Mouse (Mus musculus) neural tube, embryonic 15.5 days (tissue): ENCODE measurements around the gene Rce1. TPM values are rescaled to one million over a fixed set of nuclear protein-coding genes. Genes with fewer than 3 reads are reported as not detected.
"Not testable (repeated sequence)": the region's sequence is repeated elsewhere in the genome, so short reads cannot be mapped to it uniquely, and the experiment has no call there.

Source experiments
- ATAC-seq: fragments of 200-750 bp; cut with Nextera tagmentation; 2 replicates; pipeline ENCODE4 v1.8.0; 2017; ENCODE audit warnings: mild to moderate bottlenecking, moderate TSS enrichment, moderate library complexity; ENCODE audit not compliant: low FRiP score
- H3K27ac ChIP-seq: fragments of 300-500 bp; sonication (generic); replicated peaks from 2 replicates; pipeline ENCODE4 v1.5.1; 2015; ENCODE audit warnings: mild to moderate bottlenecking, inconsistent platforms
- H3K27me3 ChIP-seq: fragments of 300-500 bp; sonication (generic); replicated peaks from 2 replicates; pipeline ENCODE4 v1.6.1; 2015; ENCODE audit warnings: inconsistent platforms
- H3K36me3 ChIP-seq: fragments of 300-500 bp; sonication (generic); 2 replicates; pipeline ENCODE4 v1.6.1; 2015; ENCODE audit warnings: inconsistent platforms
- H3K4me1 ChIP-seq: fragments of 300-500 bp; sonication (generic); 2 replicates; pipeline ENCODE4 v1.6.1; 2015; ENCODE audit warnings: inconsistent platforms
- H3K4me2 ChIP-seq: fragments of 300-500 bp; sonication (generic); 2 replicates; pipeline ENCODE4 v1.6.1; 2015; ENCODE audit warnings: inconsistent platforms, mild to moderate bottlenecking, moderate library complexity
- H3K4me3 ChIP-seq: fragments of 300-500 bp; sonication (generic); replicated peaks from 2 replicates; pipeline ENCODE4 v1.5.1; 2015; ENCODE audit warnings: mild to moderate bottlenecking, inconsistent platforms
- H3K9ac ChIP-seq: fragments of 300-500 bp; sonication (generic); replicated peaks from 2 replicates; pipeline ENCODE4 v1.6.1; 2015; ENCODE audit warnings: mild to moderate bottlenecking, inconsistent platforms
- H3K9me3 ChIP-seq: fragments of 300-500 bp; sonication (generic); replicated peaks from 2 replicates; pipeline ENCODE4 v1.6.1; 2016; ENCODE audit warnings: inconsistent platforms
- WGBS: fragments of 180-500 bp; shearing (Covaris S2); methylation state at CpG from one replicate; pipeline ENCODE4 v1.1.7; 2015; ENCODE audit warnings: mixed read lengths; 5-methylcytosine and 5-hydroxymethylcytosine counted together
- microRNA-seq: library from miRNA; unstranded; fragments of <30 nt; microRNA quantifications from one replicate; pipeline ENCODE4, GENCODE M21; 2017
- polyA plus RNA-seq: library from polyadenylated mRNA; unstranded; fragments of >200 nt; fragmentation: Nextera tagmentation; extraction: Ambion mirVana; gene quantifications from 2 replicates; pipeline ENCODE4 v1.2.1, GENCODE M21; 2015

The Rce1 gene
- polyA plus RNA-seq, 1 experiment from 2014 or later = 49.8 TPM

DNA sequence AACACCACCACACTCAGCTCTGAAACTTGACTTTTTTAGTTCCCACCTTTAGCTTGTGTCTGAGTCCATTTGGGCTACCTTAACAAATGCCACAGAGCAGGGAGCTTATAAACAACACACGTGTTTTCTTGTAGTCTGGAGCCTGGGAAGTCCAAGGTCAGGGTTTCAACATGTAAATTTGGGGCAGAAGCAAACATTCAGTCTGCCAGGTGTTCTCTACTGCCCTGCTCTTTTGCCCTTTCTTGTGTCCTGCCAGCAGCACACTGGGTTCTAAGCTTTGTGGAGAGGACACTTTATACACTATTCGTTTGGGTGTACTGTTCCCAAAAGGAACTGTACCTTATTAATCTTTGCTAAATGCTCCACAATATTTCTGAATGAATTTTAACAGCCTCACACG is 37.0 kb downstream of the Rce1 start:
- WGBS = 68% methylated on average over 3 of the region's 3 CpGs

DNA sequence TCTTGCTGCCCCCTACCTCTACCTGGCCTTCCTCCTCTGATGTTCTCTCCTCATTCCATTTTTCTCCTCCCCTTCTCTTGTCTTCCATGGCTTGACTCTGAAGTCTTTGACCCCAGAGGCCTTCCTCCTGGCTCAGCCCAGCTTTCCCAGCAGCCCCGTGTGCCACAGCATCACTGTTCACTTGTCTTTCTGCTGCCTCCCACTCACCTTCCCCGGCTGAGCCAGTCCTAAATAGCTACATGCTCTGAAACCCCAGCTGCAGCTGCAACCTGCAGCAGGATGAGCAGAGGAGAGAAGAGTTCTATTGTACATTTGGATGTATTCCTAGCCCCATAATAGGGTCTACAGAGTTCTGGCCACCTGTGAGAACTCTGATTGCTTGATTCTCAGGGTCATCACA is 38.0 kb downstream of the Rce1 start:
- H3K9ac ChIP-seq = no peak overlapping the region
- H3K27me3 ChIP-seq = no peaks in the 10 kb centered on the region
- H3K27ac ChIP-seq = no peak overlapping the region
- no peak for ATAC-seq
- H3K4me3 ChIP-seq = no peak overlapping the region
- H3K4me2 ChIP-seq = no peak overlapping the region
- no peaks in the 10 kb centered on the region for H3K9me3 ChIP-seq
- no peaks in the 10 kb centered on the region for H3K36me3 ChIP-seq
- H3K4me1 ChIP-seq = peaks cover 5% of the 10 kb centered on the region; the same call in 1 of the 2 replicates
- WGBS = 51% methylated on average over 2 of the region's 2 CpGs

More for the DNA sequence above, 37.0 kb downstream of the Rce1 start:
- H3K4me2 ChIP-seq = no peak overlapping the region
- H3K9me3 ChIP-seq = no peaks in the 10 kb centered on the region
- ATAC-seq = no peak
- no peak overlapping the region for H3K27ac ChIP-seq
- H3K36me3 ChIP-seq = no peaks in the 10 kb centered on the region
- H3K4me3 ChIP-seq = no peak overlapping the region
- H3K9ac ChIP-seq = no peak overlapping the region
- peaks cover 5% of the 10 kb centered on the region; the same call in 1 of the 2 replicates for H3K4me1 ChIP-seq
- no peaks in the 10 kb centered on the region for H3K27me3 ChIP-seq

DNA sequence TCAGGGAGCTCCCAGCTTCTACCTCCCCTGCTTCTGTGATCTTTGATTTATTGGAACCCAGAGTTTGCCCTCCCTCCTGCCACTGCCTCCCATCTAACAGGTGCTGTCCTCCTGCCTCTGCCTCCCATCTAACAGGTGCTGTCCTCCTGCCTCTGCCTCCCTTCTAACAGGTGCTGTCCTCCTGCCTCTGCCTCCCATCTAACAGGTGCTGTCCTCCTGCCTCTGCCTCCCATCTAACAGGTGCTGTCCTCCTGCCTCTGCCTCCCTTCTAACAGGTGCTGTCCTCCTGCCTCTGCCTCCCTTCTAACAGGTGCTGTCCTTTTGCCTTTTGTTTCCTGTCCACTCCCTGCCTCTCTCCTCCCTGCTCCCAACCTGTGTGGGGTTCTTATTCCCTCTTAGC is 38.7 kb downstream of the Rce1 start:
- H3K4me3 ChIP-seq, H3K27ac ChIP-seq, H3K36me3 ChIP-seq, H3K9me3 ChIP-seq, H3K4me2 ChIP-seq, H3K4me1 ChIP-seq, H3K9ac ChIP-seq, H3K27me3 ChIP-seq, ATAC-seq: not testable (repeated sequence)

DNA sequence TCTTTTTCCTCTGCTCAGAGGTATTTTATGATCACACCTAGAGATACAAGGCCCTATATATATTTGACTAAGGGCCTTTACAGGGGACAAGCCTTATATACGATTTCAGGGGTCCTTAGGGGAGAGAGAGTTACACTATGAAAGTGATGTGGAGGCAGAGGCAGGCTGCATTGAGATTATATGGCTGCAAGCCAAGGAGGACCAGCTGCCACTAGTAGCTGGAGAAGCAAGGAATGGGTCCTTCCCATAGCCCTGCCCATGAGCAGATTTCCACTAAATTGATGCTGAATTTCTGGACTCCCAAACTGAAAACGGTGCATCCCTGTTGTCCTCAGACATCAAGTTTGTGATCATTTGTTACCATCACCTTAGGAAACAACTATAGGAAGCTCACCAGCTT is 41.6 kb downstream of the Rce1 start:
- no peak overlapping the region for H3K4me2 ChIP-seq

DNA sequence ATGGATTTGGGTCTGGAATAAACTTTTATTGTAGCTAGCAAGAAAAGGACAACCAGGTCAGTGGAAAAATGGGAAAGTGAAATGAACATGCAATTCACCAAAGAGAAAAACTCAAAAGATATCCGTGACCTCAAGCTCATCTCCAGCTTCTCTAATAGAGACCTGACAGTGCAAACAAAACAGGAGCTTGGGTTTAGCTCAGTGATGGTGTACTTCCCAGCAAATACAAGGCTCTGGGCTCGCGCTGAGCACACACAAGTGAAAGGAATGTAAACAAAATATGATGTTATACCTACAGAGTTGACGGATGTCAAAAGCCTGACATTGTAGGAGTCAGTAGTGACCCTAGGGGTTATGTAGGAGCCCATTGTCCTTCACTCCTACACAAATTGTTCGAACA is 46.1 kb downstream of the Rce1 start:
- Histone ChIP-seq H3K4me2 (no peak overlapping the region), H3K9ac (no peak overlapping the region), H3K4me1 (peaks cover 5% of the 10 kb centered on the region; the same call in 1 of the 2 replicates), H3K27me3 (no peaks in the 10 kb centered on the region), H3K4me3 (no peak overlapping the region), H3K9me3 (no peaks in the 10 kb centered on the region), H3K27ac (no peak overlapping the region), H3K36me3 (no peaks in the 10 kb centered on the region)
- no peak for ATAC-seq
- 88% methylated on average over 5 of the region's 5 CpGs for WGBS

More for the DNA sequence above, 41.6 kb downstream of the Rce1 start:
- no peak for ATAC-seq
- H3K9ac ChIP-seq = no peak overlapping the region
- no peak overlapping the region for H3K4me3 ChIP-seq
- no peaks in the 10 kb centered on the region for H3K9me3 ChIP-seq
- WGBS = 58% methylated on average over 2 of the region's 2 CpGs
- H3K36me3 ChIP-seq = no peaks in the 10 kb centered on the region
- H3K27ac ChIP-seq = no peak overlapping the region
- peaks cover 5% of the 10 kb centered on the region; the same call in 1 of the 2 replicates for H3K4me1 ChIP-seq
- no peaks in the 10 kb centered on the region for H3K27me3 ChIP-seq

DNA sequence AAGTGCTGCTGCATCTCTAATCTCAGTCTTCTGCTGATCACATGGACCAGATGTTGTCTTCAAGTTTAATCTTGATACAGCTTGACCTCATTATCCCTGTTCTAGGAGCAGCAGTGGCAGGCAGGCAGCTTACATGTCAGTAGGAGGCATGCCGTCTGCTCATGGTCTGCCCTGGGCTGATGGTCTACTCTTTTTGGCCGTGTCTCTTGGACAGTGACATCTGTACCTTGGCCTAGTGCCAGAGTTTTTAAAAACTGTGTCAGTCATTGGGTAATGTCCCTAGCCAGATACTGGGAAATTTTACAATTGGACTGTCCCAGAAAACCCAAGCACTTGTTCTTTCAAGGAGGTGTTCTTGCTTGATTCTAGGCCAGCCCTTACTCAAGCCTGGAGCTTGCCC is 46.6 kb downstream of the Rce1 start:
- H3K4me3 ChIP-seq = no peak overlapping the region
- no peaks in the 10 kb centered on the region for H3K9me3 ChIP-seq
- H3K27ac ChIP-seq = no peak overlapping the region
- ATAC-seq = no peak
- 75% methylated on average over 2 of the region's 2 CpGs for WGBS
- H3K4me1 ChIP-seq = 0 out of 2 replicates have a peak, but pooled peaks cover 1% of the 10 kb centered on the region
- H3K36me3 ChIP-seq = no peaks in the 10 kb centered on the region
- H3K9ac ChIP-seq = no peak overlapping the region
- H3K27me3 ChIP-seq = no peaks in the 10 kb centered on the region
- no peak overlapping the region for H3K4me2 ChIP-seq

DNA sequence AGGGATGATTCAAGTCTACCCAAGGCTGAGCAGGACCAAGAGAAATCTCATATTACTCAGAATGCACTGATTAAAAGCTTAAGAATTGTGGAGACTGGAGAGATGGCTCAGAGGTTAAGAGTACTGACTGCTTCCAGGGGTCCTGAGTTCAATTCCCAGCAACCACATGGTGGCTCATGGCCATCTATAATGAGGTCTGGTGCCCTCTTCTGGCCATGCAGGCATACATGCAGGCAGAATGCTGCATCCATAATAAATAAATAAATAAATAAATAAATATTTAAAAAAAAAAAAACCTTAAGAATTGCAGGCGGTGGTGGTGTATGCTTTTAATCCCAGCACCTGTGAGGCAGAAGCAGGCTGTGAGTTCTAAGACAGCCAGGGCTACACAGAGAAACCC is 52.2 kb downstream of the Rce1 start:
- Histone ChIP-seq H3K4me1 (0 out of 2 replicates have a peak, but pooled peaks cover 2% of the 10 kb centered on the region), H3K4me3 (no peak overlapping the region), H3K4me2 (no peak overlapping the region), H3K27ac (no peak overlapping the region), H3K27me3 (no peaks in the 10 kb centered on the region), H3K9ac (no peak overlapping the region), H3K36me3 (no peaks in the 10 kb centered on the region), H3K9me3 (no peaks in the 10 kb centered on the region)
- WGBS = 93% methylated on average over 1 of the region's 1 CpGs
- ATAC-seq = no peak

Small RNA genes within 50 kb of the gene (microRNA-seq; reads per million reads assigned to microRNA genes)
- 1.6 reads per million for gene Mir6986

Other genes starting within 250 kb of the Rce1 start
- 28.4 and 38.5 TPM in 2 replicates for gene Kdm2a, start 227.4 kb downstream of the Rce1 start, polyA plus RNA-seq
- 4.5 and 8.7 TPM in 2 replicates for gene Rhod, start 186.2 kb downstream of the Rce1 start, polyA plus RNA-seq
- gene Syt12, start 148.2 kb downstream of the Rce1 start, polyA plus RNA-seq = 8.8 TPM in 2 replicates
- gene 2010003K11Rik, start 127.1 kb downstream of the Rce1 start, polyA plus RNA-seq = 0.17 TPM in 1 of 2 replicates, not detected in the other
- gene Pcx, start 115.2 kb downstream of the Rce1 start, polyA plus RNA-seq = 29.5 and 31.5 TPM in 2 replicates
- 10.5 and 12.5 TPM in 2 replicates for gene Lrfn4, start 10.0 kb downstream of the Rce1 start, polyA plus RNA-seq
- 7.2 and 7.7 TPM in 2 replicates for gene Gm960, start 73.0 kb upstream of the Rce1 start, polyA plus RNA-seq
- 19.0 and 25.6 TPM in 2 replicates for gene Sptbn2, start 85.5 kb upstream of the Rce1 start, polyA plus RNA-seq
- gene Rbm4b, start 130.9 kb upstream of the Rce1 start, polyA plus RNA-seq = 119 and 132 TPM in 2 replicates
- 67.2 and 76.2 TPM in 2 replicates for gene Rbm4, start 168.3 kb upstream of the Rce1 start, polyA plus RNA-seq
- gene Gm21992, start 186.0 kb upstream of the Rce1 start, polyA plus RNA-seq = 14.8 and 20.1 TPM in 2 replicates
- 55.0 and 65.1 TPM in 2 replicates for gene Rbm14, start 186.0 kb upstream of the Rce1 start, polyA plus RNA-seq
- 42.4 and 47.9 TPM in 2 replicates for gene Ccs, start 213.7 kb upstream of the Rce1 start, polyA plus RNA-seq
- gene Ccdc87, start 213.7 kb upstream of the Rce1 start, polyA plus RNA-seq = 0.37 and 0.52 TPM in 2 replicates
- 74.5 and 86.5 TPM in 2 replicates for gene Ctsf, start 229.5 kb upstream of the Rce1 start, polyA plus RNA-seq